Mouse (Mus musculus): Measurements from ENCODE around the gene Ccna2. TPM values are rescaled to one million over a fixed set of nuclear protein-coding genes. Genes with fewer than 3 reads are reported as not detected.

The Ccna2 gene
- polyA plus RNA-seq (2014; fragmentation: Illumina TruSeq; extraction: RNeasy Lipid Tissue Mini Kit (QIAGEN cat#74804); ENCODE audit: insufficient read depth, low read depth, low replicate concordance): 1.7 TPM

DNA sequence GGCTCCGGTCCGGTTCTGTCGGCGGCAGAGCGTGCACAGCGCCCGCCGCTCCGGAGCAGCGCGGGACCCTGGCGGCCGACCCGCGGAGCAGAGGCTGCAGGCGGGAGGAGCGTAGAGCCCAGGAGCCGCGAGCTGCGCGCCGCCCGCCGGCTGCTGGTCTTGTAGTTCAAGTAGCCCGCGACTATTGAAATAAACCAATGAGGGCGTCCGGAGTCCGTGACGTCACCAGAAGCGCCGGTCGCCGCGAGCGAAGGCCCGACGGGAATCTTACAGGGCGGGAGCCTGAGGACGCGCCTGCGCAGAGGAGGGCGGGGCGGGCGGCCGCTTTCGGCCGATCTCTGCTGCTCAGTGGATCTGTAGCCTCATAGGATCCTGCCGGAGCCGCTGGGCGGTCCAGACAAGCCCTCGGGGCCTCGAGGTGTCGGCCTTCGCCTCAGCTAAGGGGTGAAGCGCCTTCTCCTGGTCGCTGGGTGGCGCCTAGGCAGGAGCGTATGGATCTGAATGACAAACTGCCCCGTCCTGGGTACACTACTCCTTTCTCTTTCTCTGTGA, at the start of gene Ccna2:
Ccna2 (minus strand) TSS at position 324 of the 552 bp plus-strand sequence.

DNA sequence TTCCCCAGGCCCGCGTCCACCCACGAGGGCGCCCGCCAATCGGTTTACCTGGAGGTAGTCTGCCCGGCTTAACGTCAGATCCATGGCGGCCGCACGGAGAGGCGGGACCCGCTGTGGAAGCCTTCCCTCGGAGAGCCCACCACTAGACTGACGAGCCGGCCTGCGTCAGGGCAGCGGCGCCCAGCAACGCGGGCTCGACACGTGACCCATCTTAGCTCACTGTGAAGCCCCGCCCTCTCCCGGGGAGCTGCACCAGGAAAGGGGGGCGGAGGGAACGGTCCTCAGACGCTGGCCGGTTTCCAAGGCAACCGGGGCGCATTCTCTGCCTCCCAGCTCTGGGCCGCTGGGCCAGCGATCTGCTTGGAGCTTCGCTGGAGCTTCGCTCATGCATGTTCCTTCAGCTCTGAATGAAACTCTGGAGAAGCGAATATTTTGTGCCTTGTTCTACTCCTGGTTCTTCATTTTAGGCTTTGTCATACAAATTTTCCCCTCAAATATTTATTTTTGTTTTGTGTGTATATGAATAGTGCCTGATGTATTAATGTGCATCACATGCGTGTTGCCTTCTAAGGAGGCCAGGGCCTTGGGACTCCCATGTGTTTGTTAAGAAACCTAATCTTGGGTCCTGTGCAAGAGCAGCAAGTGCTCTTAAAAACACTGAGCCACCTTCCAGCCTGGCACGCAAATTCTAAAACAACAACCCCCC, 41.4 kb upstream of the Ccna2 start, which contains the start of gene Bbs7:
Bbs7 (minus strand) TSS at position 276 of the 706 bp plus-strand sequence.

DNA sequence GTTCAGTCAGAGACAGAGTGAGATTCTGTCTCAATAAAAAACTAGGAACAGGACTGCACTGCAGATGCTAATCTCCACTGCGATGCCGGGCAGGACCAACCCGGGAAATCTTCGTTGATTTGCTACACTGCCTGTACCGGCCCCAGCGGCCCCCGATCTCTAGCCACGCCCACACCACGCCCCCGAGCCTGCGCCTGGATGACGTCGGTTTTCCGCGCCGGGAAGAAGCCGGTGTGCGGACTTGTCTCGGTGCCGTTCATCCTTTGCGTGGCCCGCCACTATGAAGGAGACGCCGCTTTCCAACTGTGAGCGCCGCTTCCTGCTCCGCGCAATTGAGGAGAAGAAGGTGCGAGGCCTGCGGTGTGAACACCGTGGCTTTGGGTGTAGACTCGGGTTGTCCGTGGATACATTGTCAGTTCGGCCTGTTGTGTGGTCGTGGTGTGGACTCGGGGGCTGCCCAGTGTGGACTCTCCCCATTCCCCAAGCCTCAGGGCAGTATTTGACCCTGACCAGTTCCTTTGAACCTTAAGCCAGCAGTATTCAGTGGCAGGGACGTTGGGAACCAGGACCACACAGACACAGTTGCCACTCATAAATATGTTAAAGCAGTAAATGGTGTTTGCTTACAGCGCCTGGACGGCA, 19.4 kb downstream of the Ccna2 start, which contains the start of gene Exosc9:
Exosc9 (plus strand) TSS at position 201 of the 642 bp plus-strand sequence.

DNA sequence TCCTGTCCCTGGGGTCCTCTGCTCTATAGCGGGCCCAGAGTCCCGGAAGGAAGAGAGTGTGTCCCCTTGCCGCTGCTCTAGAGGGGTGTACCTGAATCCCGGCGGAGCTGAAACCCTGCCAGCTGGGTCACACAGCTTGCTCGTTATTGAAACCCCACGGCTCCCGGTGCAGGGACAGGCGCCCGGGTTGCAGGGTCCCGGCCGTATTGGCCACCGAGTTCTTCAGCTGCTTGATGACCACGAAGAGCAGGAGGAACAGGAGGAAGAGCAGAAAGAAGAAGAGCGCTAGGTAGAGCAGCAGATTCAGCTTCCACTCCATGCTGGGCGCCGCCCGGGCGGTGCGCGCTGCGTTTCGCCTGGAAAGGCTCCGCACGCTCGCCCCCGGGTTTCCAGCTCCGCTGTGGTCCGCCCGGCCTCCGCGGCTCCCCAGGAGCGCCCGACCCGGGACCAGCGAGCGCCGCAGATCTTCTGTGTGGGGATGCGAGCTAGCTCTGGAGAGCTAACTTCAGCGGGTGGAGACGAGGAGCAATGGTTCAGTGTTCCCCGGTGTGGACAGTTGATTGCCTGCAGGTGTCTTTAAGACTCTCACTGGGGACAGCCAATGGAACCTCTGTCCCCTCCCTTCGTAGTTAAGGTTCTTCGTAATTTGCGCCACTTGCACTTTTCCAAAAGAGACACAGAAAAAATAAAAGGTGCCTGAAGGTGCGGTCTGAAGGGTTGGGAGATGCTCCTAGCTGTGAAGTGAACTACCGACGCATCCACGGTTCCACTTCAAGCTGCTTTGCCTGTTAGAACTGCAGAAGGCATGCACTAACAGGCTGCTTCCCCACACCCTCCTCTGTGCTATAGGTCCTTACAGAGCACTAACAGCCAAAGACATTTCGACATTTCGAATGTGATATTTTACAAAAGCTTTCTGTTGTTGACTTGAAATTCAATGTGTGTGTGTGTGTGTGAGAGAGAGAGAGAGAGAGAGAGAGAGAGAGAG, 50.6 kb downstream of the Ccna2 start, which contains the start of gene Gm11549:
Gm11549 (minus strand) TSS at position 741 of the 988 bp plus-strand sequence.

Other genes with a start within 250 kb of the Ccna2 start
- 528 TPM for gene Anxa5, start 96.3 kb downstream of the Ccna2 start, polyA plus RNA-seq (2014; fragmentation: Illumina TruSeq; extraction: RNeasy Lipid Tissue Mini Kit (QIAGEN cat#74804); ENCODE audit: insufficient read depth, low read depth, low replicate concordance)
- 1.1 TPM for gene 1810062G17Rik, start 96.2 kb downstream of the Ccna2 start, polyA plus RNA-seq (2014; fragmentation: Illumina TruSeq; extraction: RNeasy Lipid Tissue Mini Kit (QIAGEN cat#74804); ENCODE audit: insufficient read depth, low read depth, low replicate concordance)
- not detected for gene Gm11549, start 50.3 kb downstream of the Ccna2 start, polyA plus RNA-seq (2014; fragmentation: Illumina TruSeq; extraction: RNeasy Lipid Tissue Mini Kit (QIAGEN cat#74804); ENCODE audit: insufficient read depth, low read depth, low replicate concordance)
- gene Exosc9, start 19.5 kb downstream of the Ccna2 start, polyA plus RNA-seq (2014; fragmentation: Illumina TruSeq; extraction: RNeasy Lipid Tissue Mini Kit (QIAGEN cat#74804); ENCODE audit: insufficient read depth, low read depth, low replicate concordance): 24.8 TPM
- gene Bbs7, start 41.3 kb upstream of the Ccna2 start, polyA plus RNA-seq (2014; fragmentation: Illumina TruSeq; extraction: RNeasy Lipid Tissue Mini Kit (QIAGEN cat#74804); ENCODE audit: insufficient read depth, low read depth, low replicate concordance): 4.5 TPM
- gene Trpc3, start 118.0 kb upstream of the Ccna2 start, polyA plus RNA-seq (2014; fragmentation: Illumina TruSeq; extraction: RNeasy Lipid Tissue Mini Kit (QIAGEN cat#74804); ENCODE audit: insufficient read depth, low read depth, low replicate concordance): 0.76 TPM

Data from lung, adult 10 weeks (tissue).